Mouse (Mus musculus): Measurements from ENCODE around the gene Zfp217.
A peak's percentile ranks its signal among the peaks of the same experiment; 100 is the strongest.

The Zfp217 gene

DNA sequence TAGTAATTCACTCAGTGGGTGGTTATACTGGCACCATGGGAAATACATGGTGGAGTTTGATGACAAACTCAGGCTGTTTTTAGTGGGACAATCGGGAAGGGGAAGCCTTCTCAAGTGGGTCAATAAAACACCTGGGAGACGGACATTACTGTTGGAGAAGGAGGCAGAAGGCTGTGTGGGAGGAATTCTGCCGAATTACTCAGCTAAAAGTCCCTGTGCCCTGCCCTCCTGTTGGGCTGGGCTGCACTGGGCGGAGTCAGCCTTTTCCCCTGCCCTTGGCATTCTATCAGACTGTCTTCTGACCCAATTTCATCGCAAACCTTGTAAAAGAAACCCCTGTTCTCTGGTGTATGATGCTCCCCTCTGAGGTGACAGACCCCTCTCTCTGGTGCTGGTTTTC, 10.3 kb upstream of the Zfp217 start:
- DNase-seq = no peak

DNA sequence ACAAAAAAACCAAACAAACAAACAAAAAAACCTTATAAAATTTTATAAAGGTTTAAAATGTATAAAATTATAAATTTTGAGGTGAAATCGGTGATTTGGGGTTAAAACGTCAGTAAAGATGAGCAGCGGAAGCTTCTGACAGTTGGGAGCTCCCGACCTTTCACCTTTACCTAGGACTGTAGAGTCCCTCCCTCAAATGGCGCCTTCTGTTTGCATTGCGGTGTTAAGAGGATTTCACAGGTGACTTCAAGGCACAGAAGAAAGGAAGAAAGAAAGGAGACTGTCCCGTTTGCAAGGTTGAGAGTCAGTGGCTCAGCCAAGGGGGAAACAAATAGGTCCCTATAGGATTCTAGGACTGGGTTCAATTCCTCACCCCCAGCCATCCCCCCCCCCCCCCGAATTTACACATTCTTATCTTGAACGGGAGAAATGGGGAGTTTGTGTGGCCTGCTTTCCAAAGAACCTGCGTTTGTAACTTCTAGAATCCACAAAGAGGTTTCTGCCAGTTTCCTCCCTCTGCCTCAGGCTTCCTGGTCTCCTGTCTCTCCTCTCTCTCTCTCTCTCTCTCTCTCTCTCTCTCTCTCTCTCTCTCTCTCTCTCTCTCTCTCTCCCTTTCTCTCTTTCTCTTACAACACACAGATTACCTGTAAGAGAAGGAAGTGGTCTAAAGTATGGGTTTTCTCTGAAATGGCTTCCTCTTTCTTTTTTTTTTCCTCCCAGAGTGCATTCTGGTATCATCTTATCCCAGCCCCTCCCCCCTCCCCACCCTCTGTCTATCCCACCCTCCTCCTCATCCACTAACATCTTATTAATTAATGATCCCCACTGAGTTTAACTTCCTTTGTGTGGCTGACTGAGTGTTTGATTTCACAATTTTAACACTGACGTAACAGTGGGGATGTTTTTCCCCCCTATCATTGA, 9.6 kb upstream of the Zfp217 start:
- DNase-seq = no peak

DNA sequence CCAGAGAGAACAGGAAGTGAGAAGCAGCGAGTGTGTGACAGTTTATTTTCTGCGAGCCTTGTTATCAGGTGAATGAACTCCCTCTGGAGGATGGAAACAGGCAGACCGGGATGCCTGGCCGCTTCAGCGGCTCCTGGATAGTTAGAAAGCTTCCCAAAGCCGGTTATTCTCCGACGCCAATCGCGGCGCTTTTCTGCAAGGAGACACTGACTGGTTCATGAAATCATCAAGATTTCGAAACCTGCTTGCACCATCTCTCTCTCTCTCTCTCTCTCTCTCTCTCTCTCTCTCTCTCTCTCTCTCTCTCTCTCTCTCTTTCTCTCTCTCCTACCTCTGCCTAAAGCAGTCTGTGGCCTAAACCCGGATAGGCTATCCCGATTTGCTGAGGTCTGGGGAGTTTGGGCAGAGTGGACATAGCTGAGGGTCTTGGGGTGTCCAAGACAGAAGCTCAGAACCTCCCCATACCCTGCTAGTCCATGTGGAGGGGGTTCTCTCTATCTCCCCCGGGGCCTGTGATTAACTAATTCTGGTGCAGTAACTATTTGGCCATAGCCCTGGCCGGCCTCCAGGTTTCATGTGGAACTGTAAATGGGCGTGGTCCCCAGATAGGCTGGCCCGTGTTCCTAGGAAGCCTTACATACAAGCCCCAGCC, 7.3 kb upstream of the Zfp217 start:
- peak; percentile 55 for DNase-seq

GRCm38 (mm10) chr2:170154738-170155088, 6.8 kb upstream of the Zfp217 start:
- no peak for DNase-seq

- no peak for DNase-seq
Measured at GRCm38 (mm10) chr2:170154301-170154721, 6.4 kb upstream of the Zfp217 start.

- peak; percentile 30 for DNase-seq
Measured at GRCm38 (mm10) chr2:170153421-170154271, 5.7 kb upstream of the Zfp217 start.

DNA sequence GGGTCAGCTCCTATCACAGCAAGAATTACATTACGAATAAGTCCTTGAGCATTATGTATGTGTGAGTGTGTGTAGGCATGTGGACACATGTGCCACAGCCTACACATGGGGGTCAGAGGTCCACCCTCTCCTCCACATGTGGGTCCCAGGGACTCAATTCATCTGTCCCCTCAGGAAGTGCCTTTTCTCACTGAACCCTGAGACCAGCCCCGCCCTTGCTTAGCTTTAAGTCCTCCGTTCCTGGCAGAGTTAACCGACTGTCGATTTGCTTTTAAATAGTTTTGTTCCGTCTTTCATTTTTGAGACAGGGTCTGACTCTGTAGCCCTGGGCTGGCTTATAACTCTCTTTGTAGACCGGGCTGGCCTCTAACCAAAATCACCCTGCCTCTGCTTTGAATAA, 5.0 kb upstream of the Zfp217 start:
- no peak for DNase-seq

GRCm38 (mm10) chr2:170152036-170152686, 4.3 kb upstream of the Zfp217 start:
- no peak for DNase-seq

DNA sequence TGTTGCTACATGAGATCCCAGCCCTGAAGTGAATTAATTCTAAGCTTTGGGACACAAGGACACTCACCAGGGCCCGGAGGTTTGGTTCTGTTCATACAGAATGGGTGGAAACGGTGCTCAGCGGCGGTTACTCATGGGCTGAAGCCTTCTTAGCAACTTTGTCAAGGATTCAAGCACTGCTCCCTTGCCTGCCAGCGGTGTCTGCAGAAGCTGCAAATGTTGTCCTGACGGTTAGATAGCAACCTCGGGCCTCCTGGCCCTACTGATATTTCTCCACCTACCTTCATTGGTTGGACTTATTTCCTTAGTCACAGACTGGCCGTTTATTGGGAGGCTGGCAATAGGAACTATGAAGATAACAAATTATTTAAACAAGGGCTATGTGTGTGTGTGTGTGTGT, 3.6 kb upstream of the Zfp217 start:
- DNase-seq = no peak

DNA sequence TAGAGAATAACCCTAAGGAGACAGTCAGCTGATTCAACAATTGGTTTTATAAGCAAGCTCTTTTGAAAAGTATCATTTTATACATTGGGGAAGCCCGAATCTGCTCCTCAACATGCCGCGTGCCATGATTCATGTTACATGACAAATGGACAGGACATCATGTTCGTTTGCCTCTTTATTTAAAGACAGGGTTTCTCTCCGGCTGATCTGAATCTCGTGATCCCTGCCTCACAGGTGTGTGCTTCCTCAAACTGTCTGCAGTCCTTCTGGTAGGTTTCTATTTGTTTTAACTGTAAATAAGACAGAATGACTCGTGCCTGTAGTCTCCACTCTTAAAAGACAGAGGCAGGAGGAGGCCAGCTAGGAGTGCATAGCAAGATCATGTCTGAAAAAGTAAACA, 925 bp upstream of the Zfp217 start:
- DNase-seq = no peak

GRCm38 (mm10) chr2:170147170-170147569, 733 bp downstream of the Zfp217 start:
- no peak for DNase-seq

DNA sequence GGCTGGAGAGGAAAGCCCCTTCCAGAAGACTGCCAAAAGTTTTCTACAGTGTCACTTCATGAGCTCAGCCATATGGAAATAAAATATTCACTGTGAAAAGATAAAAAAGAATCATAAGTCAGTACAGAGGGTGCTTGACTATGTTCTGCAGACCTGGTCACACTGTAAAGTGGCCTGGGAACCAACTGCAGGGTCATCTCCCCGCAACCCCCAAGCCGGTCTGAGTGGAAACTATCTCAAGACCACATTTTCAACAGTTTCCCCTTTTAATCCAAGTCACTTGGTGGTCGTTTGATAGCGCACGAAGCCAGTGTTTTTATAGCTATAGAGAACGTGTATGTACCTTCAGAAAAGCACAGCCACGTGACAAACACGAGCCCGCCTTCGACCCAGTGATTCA, 3.6 kb downstream of the Zfp217 start:
- no peak for DNase-seq

GRCm38 (mm10) chr2:170143861-170144260, 4.0 kb downstream of the Zfp217 start:
- DNase-seq = no peak

GRCm38 (mm10) chr2:170142542-170142941, 5.4 kb downstream of the Zfp217 start:
- no peak for DNase-seq

DNA sequence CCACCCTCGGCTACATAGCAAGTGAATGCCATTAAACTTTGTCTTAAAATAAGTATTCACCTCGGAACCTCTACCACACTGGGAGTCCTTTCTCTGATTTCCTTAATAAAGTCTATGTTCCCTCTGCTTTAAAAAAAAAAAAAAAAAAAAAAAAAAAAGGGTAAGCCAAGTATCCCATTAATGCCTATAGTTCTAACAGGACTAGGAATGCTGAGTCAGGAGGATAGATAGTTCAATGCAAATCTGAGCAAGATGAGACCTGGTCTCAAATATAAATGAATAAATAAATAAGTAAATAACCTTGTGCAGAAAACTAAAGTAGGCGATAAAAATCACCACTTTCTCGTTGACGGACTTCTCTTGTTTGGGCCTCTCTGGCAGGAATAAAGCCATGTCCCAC, 6.4 kb downstream of the Zfp217 start:
- DNase-seq = no peak

- DNase-seq = no peak
Measured at GRCm38 (mm10) chr2:170139411-170140046, 8.4 kb downstream of the Zfp217 start.

DNA sequence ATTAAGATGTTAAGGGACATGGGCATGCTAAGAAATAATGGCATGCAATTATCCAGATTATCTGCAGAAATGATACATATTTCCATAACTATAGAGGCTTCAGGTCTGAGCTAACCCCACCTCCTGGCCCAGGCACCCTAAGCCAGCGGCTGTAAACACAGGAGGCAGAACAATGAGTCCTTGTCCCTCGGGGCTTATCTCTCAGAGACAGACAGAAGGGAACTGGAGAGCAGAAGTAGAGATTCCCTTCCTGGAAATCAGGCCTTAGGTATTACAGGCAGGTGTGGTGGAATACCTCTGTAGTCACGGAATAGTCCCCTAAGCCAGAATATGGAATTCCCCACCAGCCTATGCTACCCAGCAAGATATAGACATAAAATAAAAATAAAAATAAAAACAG, 11.0 kb downstream of the Zfp217 start:
- peak; percentile 25 for DNase-seq

GRCm38 (mm10) chr2:170135820-170136219, 12.1 kb downstream of the Zfp217 start:
- DNase-seq = no peak

GRCm38 (mm10) chr2:170134026-170134690, 13.7 kb downstream of the Zfp217 start:
- DNase-seq = peak; percentile 12

DNA sequence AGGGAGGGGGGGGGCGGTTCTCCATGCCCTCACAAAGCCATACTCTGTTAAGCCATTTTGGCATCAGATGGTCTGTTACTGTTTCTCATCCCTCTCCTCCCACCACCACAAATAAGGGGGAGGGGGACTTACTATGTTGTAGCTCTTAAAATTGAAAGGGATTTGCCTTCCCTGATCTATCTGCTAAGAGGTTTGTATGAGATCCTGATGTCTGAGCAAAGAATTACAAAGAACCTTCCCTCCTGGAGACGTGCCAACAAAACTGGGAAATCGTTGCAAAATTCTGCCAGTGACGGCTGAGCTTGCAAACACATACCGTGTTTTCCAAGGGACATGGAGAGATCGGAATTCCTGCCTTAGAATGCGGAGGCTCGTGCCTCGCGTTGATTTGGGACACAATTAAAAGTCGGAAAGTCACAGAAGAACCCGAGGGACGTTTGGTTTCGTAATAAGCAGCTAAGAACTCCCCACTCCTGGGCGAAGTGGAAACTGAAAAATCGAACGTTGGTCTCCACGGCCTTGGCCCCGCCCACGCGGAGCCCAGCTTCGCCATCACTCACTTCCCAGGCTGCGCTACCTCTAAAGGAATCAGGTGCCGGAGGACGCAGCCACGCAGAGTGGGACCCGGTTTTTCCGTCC, 14.7 kb downstream of the Zfp217 start:
- DNase-seq = peak; percentile 74

GRCm38 (mm10) chr2:170132716-170133092, 15.2 kb downstream of the Zfp217 start:
- DNase-seq = no peak
